Mouse (Mus musculus): ENCODE measurements around the gene Mgat5.

Gene Mgat5

GRCm38 (mm10) chr1:127219161-127219560, 14.3 kb downstream of the Mgat5 start:
- no peak for DNase-seq

- no peak for DNase-seq
Observed at GRCm38 (mm10) chr1:127219621-127220020, 14.8 kb downstream of the Mgat5 start.

- DNase-seq = no peak
Observed at GRCm38 (mm10) chr1:127221998-127222736, 17.4 kb downstream of the Mgat5 start.

GRCm38 (mm10) chr1:127225060-127225459, 20.2 kb downstream of the Mgat5 start:
- DNase-seq = no peak

GRCm38 (mm10) chr1:127229011-127229410, 24.2 kb downstream of the Mgat5 start:
- no peak for DNase-seq

GRCm38 (mm10) chr1:127230468-127230867, 25.7 kb downstream of the Mgat5 start:
- no peak for DNase-seq

GRCm38 (mm10) chr1:127233191-127233651, 28.4 kb downstream of the Mgat5 start:
- DNase-seq = no peak

GRCm38 (mm10) chr1:127235157-127235556, 30.3 kb downstream of the Mgat5 start:
- DNase-seq = no peak

- no peak for DNase-seq
Observed at GRCm38 (mm10) chr1:127236396-127236795, 31.6 kb downstream of the Mgat5 start.

- peak; percentile 13 for DNase-seq
Observed at GRCm38 (mm10) chr1:127238871-127239314, 34.1 kb downstream of the Mgat5 start.

GRCm38 (mm10) chr1:127239914-127240313, 35.1 kb downstream of the Mgat5 start:
- no peak for DNase-seq

GRCm38 (mm10) chr1:127242151-127242887, 37.5 kb downstream of the Mgat5 start:
- DNase-seq = no peak

GRCm38 (mm10) chr1:127242888-127243588, 38.2 kb downstream of the Mgat5 start:
- DNase-seq = peak; percentile 6

GRCm38 (mm10) chr1:127244054-127244770, 39.4 kb downstream of the Mgat5 start:
- no peak for DNase-seq

GRCm38 (mm10) chr1:127246158-127246557, 41.3 kb downstream of the Mgat5 start:
- DNase-seq = no peak

GRCm38 (mm10) chr1:127248433-127248832, 43.6 kb downstream of the Mgat5 start:
- no peak for DNase-seq

GRCm38 (mm10) chr1:127249621-127250020, 44.8 kb downstream of the Mgat5 start:
- DNase-seq = no peak

- no peak for DNase-seq
Observed at GRCm38 (mm10) chr1:127250313-127250712, 45.5 kb downstream of the Mgat5 start.

GRCm38 (mm10) chr1:127251751-127252150, 46.9 kb downstream of the Mgat5 start:
- DNase-seq = no peak

- no peak for DNase-seq
Observed at GRCm38 (mm10) chr1:127257005-127257404, 52.2 kb downstream of the Mgat5 start.

GRCm38 (mm10) chr1:127259669-127260068, 54.9 kb downstream of the Mgat5 start:
- no peak for DNase-seq

GRCm38 (mm10) chr1:127260969-127261368, 56.2 kb downstream of the Mgat5 start:
- DNase-seq = no peak
